In genomic region chr1:156940142-156940522, GRCm38 (mm10) we compare ENCODE assay signal across 8 mouse cellular contexts. TPM values are rescaled to one million over a fixed set of nuclear protein-coding genes. Genes with fewer than 3 reads are reported as not detected.
DNase-seq lines count a peak whose midpoint lies in the region; ATAC-seq and TF ChIP-seq lines count a peak whose summit lies in the region.

No protein-coding gene starts in this region.

- peak overlapping the region; percentile 99 for H3K4me3 ChIP-seq in heart, embryonic 10.5 days
- peak overlapping the region; percentile 90 for H3K4me3 ChIP-seq in ES-Bruce4 (ENCODE audit: low read depth, low read length)

- no peaks in the 10 kb centered on the region for H3K9me3 ChIP-seq in heart, embryonic 10.5 days
- no peaks in the 10 kb centered on the region for H3K9me3 ChIP-seq in ES-Bruce4 (replicated peaks; ENCODE audit: control insufficient read depth, insufficient read depth, low read length, poor library complexity, severe bottlenecking)

- peak; percentile 55 to 58 for ATAC-seq in hematopoietic stem cell, adult 5-6 weeks (replicated peaks in 1 of 2; ENCODE audit: insufficient read depth in 1 of 2, low FRiP score in 2 of 2, low TSS enrichment in 1 of 2, low read depth in 1 of 2, poor library complexity in 2 of 2, severe bottlenecking in 2 of 2)
- peak; percentile 35 for ATAC-seq in megakaryocyte progenitor cell, adult 5-6 weeks (replicated peaks; ENCODE audit: poor library complexity)

- no peak for TF ChIP-seq POLR2A in ES-Bruce4 (IDR thresholded peaks at IDR 0.05; ENCODE audit: insufficient read depth, low read length)

- H3K27me3 ChIP-seq in heart, embryonic 10.5 days (ENCODE audit: insufficient read depth, poor library complexity, severe bottlenecking): no peaks in the 10 kb centered on the region
- no peaks in the 10 kb centered on the region; the same call in 1 of the 2 replicates for H3K27me3 ChIP-seq in ES-Bruce4 (ENCODE audit: control insufficient read depth, insufficient read depth, low read length, poor library complexity, severe bottlenecking)

- no peak for DNase-seq in heart, embryonic 10.5 days (ENCODE audit: low spot score)
- no peak for DNase-seq in heart, postnatal 10 days
- DNase-seq in left cerebral cortex, adult 11 months (ENCODE audit: low spot score): no peak
- no peak for DNase-seq in left cerebral cortex, adult 9 months (ENCODE audit: low spot score in 2 of 2)
- DNase-seq in adrenal gland, postnatal 25 days: no peak

- no peak for TF ChIP-seq CTCF in ES-Bruce4 (IDR thresholded peaks at IDR 0.05; ENCODE audit: low read depth, low read length)

- WGBS in heart, embryonic 10.5 days: 4% methylated on average over 8 of the region's 8 CpGs

- TF ChIP-seq EP300 in ES-Bruce4 (IDR thresholded peaks at IDR 0.05; ENCODE audit: insufficient read depth, low read depth, low read length): no peak

- H3K27ac ChIP-seq in heart, embryonic 10.5 days: peak overlapping the region; percentile 97
- peak overlapping the region; percentile 60 for H3K27ac ChIP-seq in ES-Bruce4 (ENCODE audit: insufficient read depth, low read length)

- peaks cover 10% of the 10 kb centered on the region; the same call in 1 of the 2 replicates for H3K4me1 ChIP-seq in heart, embryonic 10.5 days
- peaks cover 5% of the 10 kb centered on the region for H3K4me1 ChIP-seq in ES-Bruce4 (ENCODE audit: control insufficient read depth, insufficient read depth, low read length)

- H3K9ac ChIP-seq in ES-Bruce4 (ENCODE audit: low read depth, poor library complexity, severe bottlenecking): peak overlapping the region; percentile 94

- intact Hi-C loops in heart, postnatal 10 days (cut with DNase I): no loop called here

- H3K36me3 ChIP-seq in heart, embryonic 10.5 days: no peaks in the 10 kb centered on the region; the same call in 1 of the 2 replicates
- no peaks in the 10 kb centered on the region for H3K36me3 ChIP-seq in ES-Bruce4 (ENCODE audit: control insufficient read depth, insufficient read depth, low read length, poor library complexity, severe bottlenecking)

RNA-seq across cellular contexts. Expression of gene Ralgps2, which starts 0.7 kb away (rescaled TPM):
- polyA plus RNA-seq in heart, embryonic 10.5 days (2016; fragmentation: Nextera tagmentation; extraction: Ambion mirVana): 49.6 and 55.2 TPM in 2 replicates
- 10 to 100 TPM; 22.0 to 24.5 TPM for total RNA-seq in heart, postnatal 10 days (2021)
- polyA plus RNA-seq in ES-Bruce4 (2011; ENCODE audit: insufficient read depth, insufficient read length, low read depth, missing spikeins): 50.5 and 65.8 TPM in 2 replicates
- 43.3 and 45.3 TPM in 2 replicates for total RNA-seq in hematopoietic stem cell, adult 5-6 weeks (2017)
- total RNA-seq in megakaryocyte progenitor cell, adult 5-6 weeks (2015): 12.8 and 19.5 TPM in 2 replicates
- total RNA-seq in megakaryocyte progenitor cell, adult 5-6 weeks (2017): 32.5 and 34.0 TPM in 2 replicates
- total RNA-seq in adrenal gland, postnatal 25 days (2021): 29.6 and 35.5 TPM in 2 replicates
